Mouse (Mus musculus) heart, postnatal 0 days (tissue): ENCODE results near the gene Rtn4rl1. TPM values are rescaled to one million over a fixed set of nuclear protein-coding genes. Genes with fewer than 3 reads are reported as not detected.

Experiments used
- ATAC-seq: fragments of 200-750 bp; cut with Nextera tagmentation; 2 replicates; pipeline ENCODE4 v1.8.0; 2017; ENCODE audit warnings: low read depth, moderate number of reproducible peaks, moderate library complexity; ENCODE audit not compliant: insufficient read depth
- DNase-seq: peaks from one replicate; pipeline ENCODE4 v3.0.0-alpha.2; 2016; ENCODE audit warnings: low spot score
- H3K27ac ChIP-seq: fragments of 300-500 bp; sonication (generic); 2 replicates; pipeline ENCODE4 v1.5.1; 2014; ENCODE audit warnings: low read depth, mild to moderate bottlenecking
- H3K27me3 ChIP-seq: fragments of 300-500 bp; sonication (generic); 2 replicates; pipeline ENCODE4 v1.6.1; 2014; ENCODE audit warnings: low read length, mixed read lengths; ENCODE audit not compliant: control insufficient read depth, insufficient read depth
- H3K36me3 ChIP-seq: fragments of 300-500 bp; sonication (generic); replicated peaks from 2 replicates; pipeline ENCODE4 v1.6.1; 2014; ENCODE audit warnings: low read length, mixed read lengths; ENCODE audit not compliant: control insufficient read depth, insufficient read depth
- H3K4me1 ChIP-seq: fragments of 300-500 bp; sonication (generic); 2 replicates; pipeline ENCODE4 v1.6.1; 2014; ENCODE audit warnings: antibody characterized with exemption; ENCODE audit not compliant: control insufficient read depth, insufficient read depth
- H3K4me2 ChIP-seq: fragments of 300-500 bp; sonication (generic); 2 replicates; pipeline ENCODE4 v1.6.1; 2014; ENCODE audit warnings: low read depth, mild to moderate bottlenecking, low read length, moderate library complexity
- H3K4me3 ChIP-seq: fragments of 300-500 bp; sonication (generic); 2 replicates; pipeline ENCODE4 v1.5.1; 2014; ENCODE audit warnings: low read depth, low read length
- H3K9ac ChIP-seq: fragments of 300-500 bp; sonication (generic); replicated peaks from 2 replicates; pipeline ENCODE4 v1.6.1; 2014; ENCODE audit warnings: low read depth, low read length, mixed read lengths
- H3K9me3 ChIP-seq: fragments of 300-500 bp; sonication (generic); replicated peaks from 2 replicates; pipeline ENCODE4 v1.6.1; 2016; ENCODE audit warnings: low read length; ENCODE audit not compliant: control insufficient read depth
- CTCF ChIP-seq: IDR thresholded peaks from 2 replicates; pipeline ENCODE4 v1.5.1; 2016; ENCODE audit warnings: antibody characterized with exemption, control low read depth, low read depth
- EP300 ChIP-seq: IDR thresholded peaks from 2 replicates; pipeline ENCODE4 v1.6.1; 2016; ENCODE audit warnings: antibody characterized with exemption, low read depth
- WGBS: fragments of 180-500 bp; shearing (Covaris S2); extraction: QIAGEN DNeasy Blood & Tissue Kit; methylation state at CpG from one replicate; pipeline ENCODE4 v1.1.7; 2014; 5-methylcytosine and 5-hydroxymethylcytosine counted together
- polyA plus RNA-seq: library from polyadenylated mRNA; unstranded; fragments of >200 nt; fragmentation: Nextera tagmentation; extraction: Ambion mirVana; gene quantifications from 2 replicates; pipeline ENCODE4 v1.2.1, GENCODE M21; 2015
- total RNA-seq: library from RNA; depleted of rRNA; stranded (reverse); fragments of >200 nt; gene quantifications from 2 replicates; pipeline ENCODE4 v1.2.3, GENCODE M21; 2014; ENCODE audit warnings: low replicate concordance

Gene Rtn4rl1
- total and polyA plus RNA-seq, 2 experiments from 2014 or later: 12.2 to 19.7 TPM

DNA sequence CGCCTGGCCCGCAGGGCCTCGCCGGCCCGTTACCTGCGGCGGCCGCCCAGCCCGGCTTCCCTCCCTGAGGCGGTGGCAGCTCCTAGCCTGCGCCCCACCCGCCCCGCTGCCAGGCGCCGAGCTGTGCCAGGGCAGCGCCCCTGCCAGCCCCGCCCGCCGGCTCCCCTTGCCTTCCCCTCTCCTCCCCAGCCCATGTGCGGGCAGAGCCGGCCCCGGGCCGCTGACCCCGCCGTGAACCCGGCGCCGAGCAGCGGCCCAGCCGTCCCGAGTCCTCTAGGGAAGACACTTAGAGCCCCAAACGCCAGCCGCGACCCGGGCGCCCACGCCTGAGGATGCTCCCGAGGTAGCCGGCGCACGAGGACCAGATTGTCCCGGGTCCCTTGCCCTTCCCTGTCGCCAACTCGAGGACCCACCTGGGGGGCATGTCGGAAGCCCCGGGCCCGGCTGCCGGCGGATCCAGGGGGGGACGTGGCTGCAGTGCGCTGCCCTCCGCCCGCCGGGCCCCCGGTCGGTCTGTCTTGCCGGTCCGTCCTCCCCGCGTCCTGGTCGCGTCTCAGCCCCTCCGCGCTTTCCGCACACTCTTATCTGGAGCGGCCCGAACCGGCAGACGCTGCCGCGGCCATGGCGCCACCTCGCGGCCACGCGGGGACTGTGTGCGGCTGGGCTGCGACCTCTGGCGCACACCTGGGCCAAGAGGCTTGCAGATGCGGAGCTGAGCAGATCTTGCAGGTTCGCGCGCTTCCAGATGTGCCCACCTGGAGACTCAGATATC lies 24.8 kb upstream of the Rtn4rl1 start:
- WGBS: under 1% methylated on average over 81 of the region's 83 CpGs
- H3K27me3 ChIP-seq: peaks cover 70% of the 10 kb centered on the region
- peak; percentile 37 for ATAC-seq

GRCm38 (mm10) chr11:75169405-75170080 lies 24.0 kb upstream of the Rtn4rl1 start, which contains the start of gene Hic1:
Gene Hic1, minus strand, starts transcription at chr11:75169519.
- ATAC-seq: no peak
- Histone ChIP-seq H3K27ac (peak within 1 kb of the TSS; percentile 71), H3K4me3 (peak within 1 kb of the TSS; percentile 67), H3K9ac (peak within 1 kb of the TSS; percentile 55), H3K4me1 (peaks cover 13% of the 10 kb centered on the region), H3K4me2 (peak within 1 kb of the TSS; percentile 89), H3K36me3 (0 out of 2 replicates have a peak, but pooled peaks cover 6% of the 10 kb centered on the region), H3K27me3 (peaks cover 72% of the 10 kb centered on the region), H3K9me3 (no peaks in the 10 kb centered on the region)
- TF ChIP-seq CTCF: no peak
- WGBS: 6% methylated on average over 23 of the region's 23 CpGs
- DNase-seq: no peak

More for the DNA sequence above, 24.8 kb upstream of the Rtn4rl1 start:
- Histone ChIP-seq H3K9me3 (no peaks in the 10 kb centered on the region), H3K4me1 (peaks cover 13% of the 10 kb centered on the region), H3K4me3 (peak overlapping the region; percentile 67), H3K36me3 (peaks cover 10% of the 10 kb centered on the region; the same call in 1 of the 2 replicates), H3K9ac (peak overlapping the region; percentile 55), H3K27ac (peak overlapping the region; percentile 71), H3K4me2 (peak overlapping the region; percentile 89)
- TF ChIP-seq CTCF: peak; percentile 98
- TF ChIP-seq EP300: no peak
- DNase-seq: peak; percentile 70

DNA sequence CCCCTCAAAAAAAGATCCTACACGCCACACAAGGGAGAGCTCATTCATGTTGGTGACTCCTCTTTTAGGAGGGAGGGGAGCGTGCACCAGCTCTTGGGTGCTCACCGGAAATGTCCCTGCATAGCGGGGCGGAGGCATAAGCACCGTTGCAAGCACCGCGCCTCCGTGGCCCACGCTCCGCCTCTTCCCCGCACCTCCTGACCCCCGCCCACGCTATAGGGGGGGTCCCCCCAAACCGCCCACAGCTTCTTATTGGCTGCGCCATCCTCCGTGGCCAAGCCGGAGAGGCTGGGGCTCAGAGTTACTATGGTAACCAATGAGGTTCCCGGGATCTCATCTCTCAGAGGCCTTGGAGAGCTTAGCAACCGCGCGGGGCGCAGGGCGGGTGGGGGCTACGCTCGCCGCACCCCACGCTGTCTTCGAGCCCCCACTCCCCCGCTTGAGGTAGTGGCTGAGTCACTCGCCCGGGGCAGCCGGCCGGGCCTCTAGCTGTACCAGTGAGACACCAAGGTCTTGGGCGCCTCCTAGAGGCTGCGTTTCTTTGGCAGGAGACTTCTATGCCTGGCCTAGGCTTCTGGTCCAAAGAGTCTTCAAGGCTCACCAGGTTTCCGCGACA lies 23.3 kb upstream of the Rtn4rl1 start:
- TF ChIP-seq EP300 (no peak), CTCF (peak; percentile 71)
- H3K36me3 ChIP-seq: 0 out of 2 replicates have a peak, but pooled peaks cover 4% of the 10 kb centered on the region
- under 1% methylated on average over 37 of the region's 38 CpGs for whole genome bisulfite sequencing
- peak; percentile 83 for DNase-seq
- H3K27ac ChIP-seq: no peak overlapping the region
- peak overlapping the region; percentile 67 for H3K4me3 ChIP-seq
- H3K9ac ChIP-seq: no peak overlapping the region
- H3K27me3 ChIP-seq: peaks cover 66% of the 10 kb centered on the region
- no peaks in the 10 kb centered on the region for H3K9me3 ChIP-seq
- peaks cover 13% of the 10 kb centered on the region for H3K4me1 ChIP-seq
- H3K4me2 ChIP-seq: peak overlapping the region; percentile 89
- peak; percentile 31 for ATAC-seq

GRCm38 (mm10) chr11:75171186-75171865 lies 22.3 kb upstream of the Rtn4rl1 start:
- Histone ChIP-seq H3K27me3 (peaks cover 56% of the 10 kb centered on the region), H3K9me3 (no peaks in the 10 kb centered on the region), H3K36me3 (no peaks in the 10 kb centered on the region; the same call in 1 of the 2 replicates), H3K4me2 (no peak overlapping the region), H3K27ac (no peak overlapping the region), H3K9ac (no peak overlapping the region), H3K4me1 (peaks cover 10% of the 10 kb centered on the region), H3K4me3 (0 out of 2 replicates have a peak overlapping the region, but pooled peaks have one; percentile 67)
- 10% methylated on average over 17 of the region's 17 CpGs for WGBS
- TF ChIP-seq EP300: no peak
- TF ChIP-seq CTCF: no peak
- DNase-seq (no peak), ATAC-seq (no peak)
